Mouse (Mus musculus) embryonic stem cell, embryonic (primary cell): ENCODE measurements at regions not wholly inside any gene's neighbourhood (a gene's known extent, or its start where the extent isn't known, plus 50 kb on each side); places are given as distances from the start of the nearest gene placed in this dataset.

Source experiments
- CTCF ChIA-PET, 4 experiments: fragments of 300-600 bp in 2 of 4; fragments of 350-600 bp in 2 of 4; sonication (Branson Sonifier 250); formaldehyde crosslinking; loops; one replicate each; lab custom pipeline; 2022; ENCODE audit warnings: inconsistent platforms in 2 of 4; lab: Charles Lee
- POLR2A ChIA-PET, 4 experiments: fragments of 300-600 bp in 2 of 4; fragments of 350-600 bp in 2 of 4; sonication (Branson Sonifier 250); formaldehyde crosslinking; loops; one replicate each; lab custom pipeline; 2022; ENCODE audit warnings: antibody characterized with exemption in 4 of 4, inconsistent platforms in 1 of 4; lab: Charles Lee

DNA sequence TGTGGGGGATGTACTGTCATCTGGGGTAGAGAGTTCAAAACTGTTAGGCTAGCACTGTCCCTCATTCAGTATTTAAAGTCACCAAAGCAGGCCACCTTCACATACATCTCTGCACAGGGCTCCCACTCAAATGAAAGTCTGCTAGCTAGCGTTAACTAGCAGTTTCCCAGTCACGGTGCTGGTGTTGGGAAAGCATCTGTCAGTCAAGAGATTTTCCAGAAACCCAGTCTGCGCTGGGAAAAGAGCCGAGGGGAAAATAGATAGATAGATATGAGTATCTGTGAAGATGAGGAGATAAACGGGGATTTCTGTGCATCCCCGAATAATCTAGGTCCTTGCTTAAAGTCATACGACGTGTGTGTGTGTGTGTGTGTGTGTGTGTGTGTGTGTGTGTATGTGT, 110.6 kb downstream of the Gadd45g start:
- ChIA-PET POLR2A (no interaction called here), CTCF (interaction anchor here in 1 of 4 experiments (0.6 kb wide), 1 partner anchor 416 kb away, joined by 8 read pairs; no protein-coding TSS in a partner anchor)

DNA sequence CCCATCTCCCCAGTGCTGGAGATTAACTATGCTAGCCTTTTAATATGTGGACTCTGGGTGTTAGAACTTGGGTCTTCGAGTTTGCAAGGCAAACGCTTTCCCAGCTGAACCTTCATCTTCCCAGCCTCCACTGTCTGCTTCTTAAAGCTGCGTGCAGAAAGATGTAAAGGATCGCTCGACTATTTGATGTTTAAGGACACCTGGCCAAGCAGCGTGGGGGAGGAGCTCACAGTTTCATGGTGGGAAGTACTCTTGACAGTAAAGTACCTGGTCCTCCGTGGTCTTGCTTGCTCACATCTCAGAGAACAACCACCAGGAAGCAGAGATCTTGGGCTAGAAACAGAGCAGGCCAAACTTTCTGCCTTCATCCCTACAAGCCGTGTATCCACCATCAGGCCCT, 113.1 kb downstream of the Gadd45g start:
- ChIA-PET CTCF (interaction anchor here in 1 of 4 experiments (0.6 kb wide), 1 partner anchor 955 kb away, joined by 4 read pairs; no protein-coding TSS in a partner anchor), POLR2A (interaction anchor here in 2 of 4 experiments (0.7 kb wide), 2 partner anchors 32 to 309 kb away, joined by 3 read pairs; no protein-coding TSS in a partner anchor)

DNA sequence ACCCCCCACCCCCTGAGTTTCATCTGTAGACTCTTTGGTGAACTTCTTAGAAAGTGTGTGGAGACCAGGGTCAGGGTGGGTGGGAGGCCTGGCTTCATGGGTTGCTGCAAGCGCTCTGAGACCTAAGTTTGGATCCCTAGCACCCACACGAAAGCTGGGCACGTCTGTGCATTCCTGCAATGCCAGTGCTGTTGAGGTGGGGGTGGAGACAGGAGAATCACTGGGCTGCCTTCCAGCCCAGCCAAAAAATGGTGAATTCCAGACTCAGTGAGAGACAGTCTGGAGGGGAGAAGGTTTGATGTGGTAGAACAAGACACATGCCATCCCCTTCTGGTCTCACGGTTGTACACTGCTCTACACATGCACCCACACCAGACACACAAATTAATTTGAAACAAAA, 113.8 kb downstream of the Gadd45g start:
- ChIA-PET CTCF (no interaction called here), POLR2A (interaction anchor here in 1 of 4 experiments (1.0 kb wide), 1 partner anchor 38 kb away, joined by 3 read pairs; no protein-coding TSS in a partner anchor)

- CTCF ChIA-PET: interaction anchor here in 2 of 4 experiments (0.5 to 0.6 kb wide), 2 partner anchors 8 to 1729 kb away, joined by 3 read pairs; no protein-coding TSS in a partner anchor
- POLR2A ChIA-PET: interaction anchor here in 3 of 4 experiments (0.9 to 5.6 kb wide), 5 partner anchors 9 to 83 kb away, joined by 3 to 74 read pairs (median 8); no protein-coding TSS in a partner anchor
These were observed 115.7 kb downstream of the Gadd45g start for GRCm38 (mm10) chr13:51962191-51962611.

GRCm38 (mm10) chr13:51962676-51963075, 116.2 kb downstream of the Gadd45g start:
- CTCF ChIA-PET: interaction anchor here in 2 of 4 experiments (0.5 to 0.6 kb wide), 2 partner anchors 9 to 1729 kb away, joined by 3 read pairs; no protein-coding TSS in a partner anchor
- POLR2A ChIA-PET: interaction anchor here in 3 of 4 experiments (0.6 to 5.6 kb wide), 9 partner anchors 9 to 225 kb away, joined by 3 to 74 read pairs (median 7); no protein-coding TSS in a partner anchor

DNA sequence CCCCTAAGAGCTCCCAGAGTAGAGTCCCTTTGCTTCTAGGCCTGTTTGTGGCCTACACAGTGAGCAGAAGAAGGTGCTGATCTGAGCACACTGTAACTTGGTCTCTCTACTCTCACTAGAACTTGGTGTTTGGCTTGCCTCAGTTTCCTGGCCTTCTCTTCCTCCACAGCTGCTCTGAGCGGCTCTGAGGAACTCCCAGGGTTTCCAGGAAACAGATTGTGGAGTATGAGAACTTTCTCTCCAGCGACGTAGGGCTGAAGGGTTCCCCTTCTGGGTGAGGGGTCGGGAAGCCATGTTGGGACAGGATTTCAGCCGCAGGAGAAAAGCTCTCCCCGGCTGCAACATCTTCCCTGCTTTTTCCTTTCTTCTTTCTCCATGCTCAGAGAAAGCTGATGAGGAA, 117.5 kb downstream of the Gadd45g start:
- CTCF ChIA-PET: interaction anchor here in 3 of 4 experiments (0.6 to 1.2 kb wide), 4 partner anchors 10 to 289 kb away, joined by 3 to 6 read pairs (median 4); no protein-coding TSS in a partner anchor
- POLR2A ChIA-PET: interaction anchor here (0.6 to 5.6 kb wide), 16 partner anchors 11 to 1236 kb away, joined by 3 to 74 read pairs (median 4); no protein-coding TSS in a partner anchor

GRCm38 (mm10) chr13:51964416-51964815, 117.9 kb downstream of the Gadd45g start:
- CTCF ChIA-PET: interaction anchor here in 1 of 4 experiments (0.7 to 0.9 kb wide), 2 partner anchors 9 to 44 kb away, joined by 3 to 5 read pairs; no protein-coding TSS in a partner anchor
- POLR2A ChIA-PET: interaction anchor here in 3 of 4 experiments (0.8 to 5.6 kb wide), 15 partner anchors 10 to 121 kb away, joined by 3 to 74 read pairs (median 4); partner anchors contain the start of gene Gadd45g (in 1 of the 3)

- CTCF ChIA-PET: interaction anchor here in 1 of 4 experiments (0.7 to 0.9 kb wide), 2 partner anchors 9 to 44 kb away, joined by 3 to 5 read pairs; no protein-coding TSS in a partner anchor
These were observed 118.4 kb downstream of the Gadd45g start for GRCm38 (mm10) chr13:51964921-51965320.

DNA sequence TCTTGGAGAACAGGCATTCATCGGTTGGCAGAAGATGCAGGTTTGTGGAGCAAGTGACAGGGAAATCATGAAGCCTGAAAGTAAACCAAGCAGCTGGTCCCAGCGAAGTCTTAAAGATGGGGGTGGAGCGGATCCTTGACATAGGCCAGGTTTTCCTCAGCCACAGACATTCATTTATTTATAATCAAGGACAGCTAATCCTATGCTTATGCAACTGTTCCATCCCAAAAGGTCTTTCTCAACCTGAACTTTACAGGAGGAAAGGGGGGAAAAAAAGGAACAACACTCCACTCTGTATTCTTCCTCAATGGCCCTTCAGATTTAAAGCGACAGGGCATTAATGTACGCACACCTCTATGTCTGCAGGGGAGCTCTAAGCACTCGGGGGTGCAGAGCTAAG, 121.6 kb downstream of the Gadd45g start:
- ChIA-PET POLR2A (interaction anchor here in 2 of 4 experiments (1.3 to 1.7 kb wide), 2 partner anchors 8 to 9 kb away, joined by 4 to 5 read pairs; no protein-coding TSS in a partner anchor), CTCF (no interaction called here)

More at GRCm38 (mm10) chr13:51964921-51965320, 118.4 kb downstream of the Gadd45g start:
- POLR2A ChIA-PET: interaction anchor here in 3 of 4 experiments (0.6 to 5.6 kb wide), 12 partner anchors 10 to 628 kb away, joined by 3 to 74 read pairs (median 4); partner anchors contain the start of gene Gadd45g (in 1 of the 3)

DNA sequence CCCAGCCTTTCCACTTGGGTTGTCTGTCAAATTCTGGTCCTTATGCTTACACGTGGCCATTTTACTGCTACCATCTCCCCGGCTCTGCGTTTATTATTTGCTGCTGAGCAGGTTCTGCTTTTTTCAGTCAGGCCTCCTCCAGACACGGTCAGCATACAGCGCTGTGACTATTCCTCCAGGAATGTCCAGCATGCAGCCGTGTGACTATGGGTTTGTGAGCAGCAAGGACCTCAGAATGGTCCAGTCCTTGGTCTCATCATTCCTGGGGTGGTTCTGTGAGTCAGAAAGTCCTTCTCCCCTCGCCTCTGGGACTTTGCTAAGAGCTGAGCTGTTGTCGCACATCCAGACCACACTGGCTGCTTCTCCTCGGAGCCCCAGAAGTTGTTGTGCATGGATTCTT, 122.3 kb downstream of the Gadd45g start:
- CTCF ChIA-PET: no interaction called here
- POLR2A ChIA-PET: interaction anchor here in 1 of 4 experiments (1.7 kb wide), 1 partner anchor 8 kb away, joined by 4 read pairs; no protein-coding TSS in a partner anchor

- CTCF ChIA-PET: no interaction called here
- POLR2A ChIA-PET: interaction anchor here in 1 of 4 experiments (0.9 kb wide), 1 partner anchor 244 kb away, joined by 4 read pairs; no protein-coding TSS in a partner anchor
These were observed 123.6 kb downstream of the Gadd45g start for GRCm38 (mm10) chr13:51970051-51970450.

- CTCF ChIA-PET: interaction anchor here in 3 of 4 experiments (0.5 to 0.8 kb wide), 3 partner anchors 127 to 896 kb away, joined by 3 to 5 read pairs (median 3); no protein-coding TSS in a partner anchor
- POLR2A ChIA-PET: interaction anchor here in 3 of 4 experiments (0.6 to 6.8 kb wide), 11 partner anchors 9 to 420 kb away, joined by 3 to 119 read pairs (median 4); partner anchors contain the start of gene Gadd45g (in 1 of the 3)
These were observed 126.3 kb downstream of the Gadd45g start for GRCm38 (mm10) chr13:51972656-51973310.

- ChIA-PET CTCF (interaction anchor here in 2 of 4 experiments (0.6 to 1.2 kb wide), 4 partner anchors 9 to 357 kb away, joined by 3 to 5 read pairs (median 3); no protein-coding TSS in a partner anchor), POLR2A (interaction anchor here in 3 of 4 experiments (0.5 to 6.8 kb wide), 16 partner anchors 9 to 251 kb away, joined by 3 to 119 read pairs (median 5); partner anchors contain the start of gene Gadd45g (in 1 of the 3))
These were observed 127.0 kb downstream of the Gadd45g start for GRCm38 (mm10) chr13:51973461-51973860.

GRCm38 (mm10) chr13:51974101-51974500, 127.6 kb downstream of the Gadd45g start:
- POLR2A ChIA-PET: interaction anchor here in 3 of 4 experiments (0.6 to 6.8 kb wide), 27 partner anchors 9 to 541 kb away, joined by 3 to 119 read pairs (median 4); partner anchors contain the start of gene Gadd45g (in 2 of the 3)

GRCm38 (mm10) chr13:51975330-51975729, 128.9 kb downstream of the Gadd45g start:
- POLR2A ChIA-PET: interaction anchor here (0.6 to 6.8 kb wide), 55 partner anchors 8 to 607 kb away, joined by 3 to 119 read pairs (median 4); partner anchors contain the start of genes Gadd45g (in 1 of the 4) and Syk (in 1 of the 4)
- CTCF ChIA-PET: interaction anchor here in 3 of 4 experiments (1.0 to 2.5 kb wide), 8 partner anchors 54 to 247 kb away, joined by 3 to 14 read pairs (median 4); partner anchors contain the start of gene Gadd45g (in 1 of the 3)

More at GRCm38 (mm10) chr13:51974101-51974500, 127.6 kb downstream of the Gadd45g start:
- CTCF ChIA-PET: interaction anchor here in 2 of 4 experiments (0.6 to 2.5 kb wide), 4 partner anchors 10 to 356 kb away, joined by 3 to 14 read pairs (median 5); partner anchors contain the start of gene Gadd45g (in 1 of the 2)

- CTCF ChIA-PET: interaction anchor here (0.5 to 2.5 kb wide), 14 partner anchors 14 to 1048 kb away, joined by 3 to 14 read pairs (median 4); partner anchors contain the start of gene Gadd45g (in 1 of the 4)
- POLR2A ChIA-PET: interaction anchor here (0.6 to 6.8 kb wide), 54 partner anchors 8 to 607 kb away, joined by 3 to 119 read pairs (median 4); partner anchors contain the start of genes Gadd45g (in 2 of the 4) and Syk (in 1 of the 4)
These were observed 129.5 kb downstream of the Gadd45g start for GRCm38 (mm10) chr13:51975801-51976601.
